Mouse (Mus musculus): ENCODE results near the gene Gjc2. TPM values are rescaled to one million over a fixed set of nuclear protein-coding genes. Genes with fewer than 3 reads are reported as not detected.

The Gjc2 gene
- polyA plus RNA-seq, 1 experiment, result not detected

- Histone ChIP-seq H3K27ac (ENCODE audit: insufficient read depth, low read depth, low read length) (no peak overlapping the region), H3K4me1 (ENCODE audit: control insufficient read depth, insufficient read depth, low read length) (peaks cover 2% of the 10 kb centered on the region; the same call in 1 of the 2 replicates), H3K4me3 (ENCODE audit: insufficient read depth, low read length) (no peak overlapping the region)
- TF ChIP-seq POLR2A (IDR thresholded peaks at IDR 0.05; ENCODE audit: borderline replicate concordance, low read depth, low read length) (no peak), CTCF (IDR thresholded peaks at IDR 0.05; ENCODE audit: low read depth, low read length) (no peak)
These were observed 40.1 kb downstream of the Gjc2 start for GRCm38 (mm10) chr11:59142962-59143361.

GRCm38 (mm10) chr11:59141772-59142370 is 41.1 kb downstream of the Gjc2 start:
- H3K27ac ChIP-seq (ENCODE audit: insufficient read depth, low read depth, low read length), result no peak overlapping the region
- TF ChIP-seq POLR2A (IDR thresholded peaks at IDR 0.05; ENCODE audit: borderline replicate concordance, low read depth, low read length) (no peak), CTCF (IDR thresholded peaks at IDR 0.05; ENCODE audit: low read depth, low read length) (no peak)
- peak overlapping the region; percentile 27; the same call in 1 of the 2 replicates for H3K4me3 ChIP-seq (ENCODE audit: insufficient read depth, low read length)
- peaks cover 2% of the 10 kb centered on the region; the same call in 1 of the 2 replicates for H3K4me1 ChIP-seq (ENCODE audit: control insufficient read depth, insufficient read depth, low read length)

- peaks cover 2% of the 10 kb centered on the region; the same call in 1 of the 2 replicates for H3K4me1 ChIP-seq (ENCODE audit: control insufficient read depth, insufficient read depth, low read length)
- no peak overlapping the region for H3K4me3 ChIP-seq (ENCODE audit: insufficient read depth, low read length)
- TF ChIP-seq POLR2A (IDR thresholded peaks at IDR 0.05; ENCODE audit: borderline replicate concordance, low read depth, low read length) (no peak), CTCF (IDR thresholded peaks at IDR 0.05; ENCODE audit: low read depth, low read length) (no peak)
- no peak overlapping the region for H3K27ac ChIP-seq (ENCODE audit: insufficient read depth, low read depth, low read length)
These were observed 44.2 kb downstream of the Gjc2 start for GRCm38 (mm10) chr11:59138537-59139486.

DNA sequence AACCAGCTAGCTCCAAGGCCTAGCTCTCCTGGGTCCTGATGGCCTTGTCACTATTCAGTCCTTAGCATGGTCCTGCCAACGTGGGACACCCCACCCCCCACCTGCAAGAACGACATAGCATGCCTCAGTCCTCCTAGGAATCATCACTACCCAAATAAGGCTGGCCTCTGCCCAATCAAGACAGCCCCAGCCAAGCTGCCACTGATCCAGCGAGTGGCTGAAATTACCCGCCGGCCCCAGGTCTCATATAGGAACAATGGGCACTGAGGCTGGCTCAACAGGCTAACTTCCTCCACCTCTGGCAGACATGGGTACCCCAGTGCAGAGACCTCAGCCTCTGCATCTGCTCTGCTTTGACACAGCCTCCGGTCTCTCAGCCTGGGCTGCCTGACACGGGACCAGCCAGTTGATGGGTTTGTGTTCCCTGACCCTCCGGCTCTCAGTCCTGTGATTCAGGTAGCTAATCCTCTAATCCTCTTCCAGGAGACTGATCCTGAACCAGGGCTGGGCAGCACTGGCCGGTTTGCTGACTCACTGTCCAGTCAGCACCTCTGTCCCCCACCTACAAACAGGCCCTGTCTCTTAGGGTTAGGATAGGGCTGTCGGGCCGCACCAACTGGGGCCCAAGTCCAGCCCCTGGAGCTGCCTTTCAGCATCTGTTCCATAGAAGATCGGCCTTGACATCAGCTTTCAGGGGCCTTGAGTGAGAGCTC is 45.9 kb downstream of the Gjc2 start:
- no peak overlapping the region for H3K4me3 ChIP-seq (ENCODE audit: insufficient read depth, low read length)
- H3K4me1 ChIP-seq (ENCODE audit: control insufficient read depth, insufficient read depth, low read length), result peaks cover 2% of the 10 kb centered on the region; the same call in 1 of the 2 replicates
- no peak overlapping the region for H3K27ac ChIP-seq (ENCODE audit: insufficient read depth, low read depth, low read length)
- TF ChIP-seq POLR2A (IDR thresholded peaks at IDR 0.05; ENCODE audit: borderline replicate concordance, low read depth, low read length) (no peak), CTCF (IDR thresholded peaks at IDR 0.05; ENCODE audit: low read depth, low read length) (no peak)

DNA sequence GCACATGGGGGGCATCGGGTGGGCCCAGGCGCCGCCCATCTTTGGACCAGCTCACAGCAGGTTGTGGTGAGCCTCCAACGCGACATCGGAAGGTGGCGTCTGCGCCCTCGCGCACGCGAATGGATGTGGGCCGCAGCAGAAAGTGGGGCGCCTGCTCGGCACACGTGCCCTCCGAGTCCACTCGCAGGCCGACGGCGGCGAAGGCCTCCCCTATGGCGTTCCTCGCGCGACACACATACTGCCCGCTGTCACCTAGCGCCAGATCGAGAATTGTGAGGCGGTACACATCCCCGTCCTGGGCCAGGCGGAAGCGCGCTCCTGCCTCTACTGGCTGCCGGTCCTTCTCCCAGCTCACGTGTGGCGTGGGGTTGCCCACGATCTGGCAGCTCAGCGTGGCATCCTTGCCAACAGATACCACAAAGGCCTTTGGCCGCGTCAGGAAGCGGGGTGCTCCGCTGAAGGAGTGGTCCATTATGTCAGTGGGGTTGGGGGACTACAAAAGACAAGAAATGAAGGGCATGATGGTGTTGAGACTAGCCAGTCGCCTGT is 47.0 kb downstream of the Gjc2 start, which contains the start of gene Obscn:
Gene Obscn (minus strand): TSS at position 499 of the 549 bp plus-strand sequence.
- H3K4me1 ChIP-seq (ENCODE audit: control insufficient read depth, insufficient read depth, low read length), result no peaks in the 10 kb centered on the region
- no peak within 1 kb of the TSS for H3K4me3 ChIP-seq (ENCODE audit: insufficient read depth, low read length)
- no peak within 1 kb of the TSS for H3K27ac ChIP-seq (ENCODE audit: insufficient read depth, low read depth, low read length)
- TF ChIP-seq CTCF (IDR thresholded peaks at IDR 0.05; ENCODE audit: low read depth, low read length), result no peak
- no peak for TF ChIP-seq POLR2A (IDR thresholded peaks at IDR 0.05; ENCODE audit: borderline replicate concordance, low read depth, low read length)

DNA sequence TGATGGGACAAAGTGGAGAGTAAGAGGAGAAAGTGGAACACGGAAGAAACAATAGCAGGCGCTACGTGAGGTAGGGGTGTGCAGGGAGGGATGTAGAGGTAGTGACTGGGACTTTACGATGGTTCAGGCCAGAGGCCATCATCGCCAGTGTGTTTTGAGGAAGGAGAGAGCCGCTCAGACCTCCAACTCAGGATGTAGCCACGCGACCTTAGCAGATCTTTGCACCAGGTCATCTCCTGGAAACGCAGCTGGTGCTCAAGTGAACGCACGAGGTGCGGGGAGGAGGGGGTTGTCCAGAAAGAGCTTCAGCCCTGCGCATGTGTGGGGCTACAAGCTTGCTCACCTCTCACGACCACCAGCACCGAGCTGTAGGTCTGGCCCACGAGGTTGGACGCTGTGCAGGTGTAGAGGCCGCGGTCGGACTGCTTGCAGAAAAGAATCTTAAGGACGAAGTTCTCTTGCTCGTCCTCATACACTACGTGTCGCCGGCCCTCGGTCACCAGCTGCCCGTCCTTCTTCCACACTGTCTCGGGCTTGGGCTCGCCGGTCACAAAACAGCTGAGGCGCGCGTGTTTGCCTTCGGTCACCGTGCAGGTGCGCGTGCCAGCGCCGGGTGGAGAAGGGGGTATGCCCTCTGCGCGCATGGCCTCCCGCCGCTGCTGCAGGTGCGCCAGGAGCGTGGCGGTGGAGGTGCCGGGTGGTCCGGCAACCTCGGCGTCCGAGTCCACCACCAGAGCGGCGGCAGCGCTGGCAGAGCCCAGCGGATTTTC is 47.8 kb downstream of the Gjc2 start:
- no peak overlapping the region for H3K4me3 ChIP-seq (ENCODE audit: insufficient read depth, low read length)
- H3K27ac ChIP-seq (ENCODE audit: insufficient read depth, low read depth, low read length), result no peak overlapping the region
- no peaks in the 10 kb centered on the region for H3K4me1 ChIP-seq (ENCODE audit: control insufficient read depth, insufficient read depth, low read length)
- TF ChIP-seq CTCF (IDR thresholded peaks at IDR 0.05; ENCODE audit: low read depth, low read length) (no peak), POLR2A (IDR thresholded peaks at IDR 0.05; ENCODE audit: borderline replicate concordance, low read depth, low read length) (no peak)

DNA sequence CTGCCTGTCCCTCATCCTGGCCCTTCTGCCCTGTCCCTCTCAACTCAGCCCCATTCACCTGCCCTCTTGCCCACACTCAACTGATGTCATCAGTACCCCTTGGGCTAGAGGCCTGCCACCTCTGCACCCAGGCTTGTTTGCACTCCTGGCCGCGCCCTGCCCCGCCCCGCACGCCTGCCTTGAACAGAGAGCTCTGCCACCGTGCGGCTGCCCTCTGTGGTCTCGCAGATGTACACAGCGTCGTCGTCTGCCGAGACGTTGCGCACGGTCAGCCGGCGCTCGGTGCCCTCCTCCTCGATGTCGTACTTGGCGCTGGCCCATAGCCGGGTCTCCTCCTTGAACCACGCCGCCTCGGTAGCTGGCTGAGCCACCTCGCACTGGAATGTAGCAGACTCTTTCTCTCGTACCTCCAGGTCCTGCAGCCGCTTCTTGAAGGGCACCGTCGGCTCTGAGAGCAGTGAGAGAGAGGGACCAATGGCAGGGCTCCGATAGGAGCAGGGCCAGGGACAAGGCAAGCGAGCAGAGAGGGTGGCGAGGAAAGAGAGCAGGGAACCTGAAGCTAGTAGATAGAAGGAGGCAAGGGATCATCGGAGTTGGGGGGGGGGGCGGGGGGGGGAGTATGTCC is 48.5 kb downstream of the Gjc2 start:
- Histone ChIP-seq H3K4me3 (ENCODE audit: insufficient read depth, low read length) (no peak overlapping the region), H3K4me1 (ENCODE audit: control insufficient read depth, insufficient read depth, low read length) (no peaks in the 10 kb centered on the region), H3K27ac (ENCODE audit: insufficient read depth, low read depth, low read length) (no peak overlapping the region)
- no peak for TF ChIP-seq CTCF (IDR thresholded peaks at IDR 0.05; ENCODE audit: low read depth, low read length)
- TF ChIP-seq POLR2A (IDR thresholded peaks at IDR 0.05; ENCODE audit: borderline replicate concordance, low read depth, low read length), result no peak

GRCm38 (mm10) chr11:59132065-59132464 is 50.9 kb downstream of the Gjc2 start:
- Histone ChIP-seq H3K4me3 (ENCODE audit: insufficient read depth, low read length) (no peak overlapping the region), H3K4me1 (ENCODE audit: control insufficient read depth, insufficient read depth, low read length) (no peaks in the 10 kb centered on the region), H3K27ac (ENCODE audit: insufficient read depth, low read depth, low read length) (no peak overlapping the region)
- TF ChIP-seq CTCF (IDR thresholded peaks at IDR 0.05; ENCODE audit: low read depth, low read length) (no peak), POLR2A (IDR thresholded peaks at IDR 0.05; ENCODE audit: borderline replicate concordance, low read depth, low read length) (no peak)
